Mouse (Mus musculus): ENCODE results near the gene Cnbd2.

The Cnbd2 gene

GRCm38 (mm10) chr2:156423672-156424071 lies 111.6 kb downstream of the Cnbd2 start:
- intact Hi-C loops (cut with DNase I): loop anchor here (5.0 kb wide), 1 partner anchor 39 kb away; no protein-coding TSS in a partner anchor

Small RNA genes within 50 kb of the gene (microRNA-seq; reads per million reads assigned to microRNA genes)
- gene Gm22758 (0 reads per million in 2 experiments), gene Gm22759 (0 reads per million in 2 experiments)
